Mouse (Mus musculus) neural tube, embryonic 14.5 days (tissue): ENCODE measurements around the gene Scel. TPM values are rescaled to one million over a fixed set of nuclear protein-coding genes. Genes with fewer than 3 reads are reported as not detected.

Experiments used
- ATAC-seq: fragments of 200-750 bp; cut with Nextera tagmentation; 2 replicates; pipeline ENCODE4 v1.8.0; 2017; ENCODE audit warnings: low read depth, mild to moderate bottlenecking, moderate TSS enrichment, moderate library complexity
- H3K27ac ChIP-seq: fragments of 300-500 bp; sonication (generic); 2 replicates; pipeline ENCODE4 v1.5.1; 2014; ENCODE audit warnings: low read depth, mild to moderate bottlenecking, control low read depth, low read length, moderate library complexity, mixed read lengths
- H3K27me3 ChIP-seq: fragments of 300-500 bp; sonication (generic); 2 replicates; pipeline ENCODE4 v1.6.1; 2014; ENCODE audit warnings: low read length; ENCODE audit not compliant: control insufficient read depth, insufficient read depth
- H3K36me3 ChIP-seq: fragments of 300-500 bp; sonication (generic); 2 replicates; pipeline ENCODE4 v1.6.1; 2014; ENCODE audit warnings: low read length, mixed read lengths; ENCODE audit not compliant: control insufficient read depth, insufficient read depth
- H3K4me1 ChIP-seq: fragments of 300-500 bp; sonication (generic); 2 replicates; pipeline ENCODE4 v1.6.1; 2014; ENCODE audit warnings: low read length; ENCODE audit not compliant: control insufficient read depth, insufficient read depth
- H3K4me2 ChIP-seq: fragments of 300-500 bp; sonication (generic); 2 replicates; pipeline ENCODE4 v1.6.1; 2014; ENCODE audit warnings: mild to moderate bottlenecking, low read depth, low read length, control low read depth
- H3K4me3 ChIP-seq: fragments of 300-500 bp; sonication (generic); 2 replicates; pipeline ENCODE4 v1.5.1; 2014; ENCODE audit warnings: low read depth, low read length, control low read depth, mixed read lengths
- H3K9ac ChIP-seq: fragments of 300-500 bp; sonication (generic); replicated peaks from 2 replicates; pipeline ENCODE4 v1.6.1; 2014; ENCODE audit warnings: low read depth, mild to moderate bottlenecking, control low read depth, low read length, mixed read lengths
- H3K9me3 ChIP-seq: fragments of 300-500 bp; sonication (generic); 2 replicates; pipeline ENCODE4 v1.6.1; 2016; ENCODE audit warnings: low read length; ENCODE audit not compliant: control insufficient read depth
- WGBS: fragments of 180-500 bp; shearing (Covaris S2); extraction: QIAGEN DNeasy Blood & Tissue Kit; methylation state at CpG from one replicate; pipeline ENCODE4 v1.1.7; 2014; 5-methylcytosine and 5-hydroxymethylcytosine counted together
- polyA plus RNA-seq: library from polyadenylated mRNA; unstranded; fragments of >200 nt; fragmentation: Nextera tagmentation; extraction: Ambion mirVana; gene quantifications from 2 replicates; pipeline ENCODE4 v1.2.1, GENCODE M21; 2014

Scel gene
- polyA plus RNA-seq, 1 experiment from 2014 or later: 0.13 TPM

- no peaks in the 10 kb centered on the region for H3K27me3 ChIP-seq
- no peak overlapping the region for H3K9ac ChIP-seq
- no peaks in the 10 kb centered on the region for H3K9me3 ChIP-seq
- ATAC-seq: no peak
- WGBS: 93% methylated on average over 3 of the region's 3 CpGs
- no peak overlapping the region for H3K4me2 ChIP-seq
- no peak overlapping the region for H3K4me3 ChIP-seq
- no peak overlapping the region for H3K27ac ChIP-seq
- H3K36me3 ChIP-seq: no peaks in the 10 kb centered on the region
- no peaks in the 10 kb centered on the region for H3K4me1 ChIP-seq
Observed at GRCm38 (mm10) chr14:103477281-103477680, 35.9 kb upstream of the Scel start.

- no peak overlapping the region for H3K9ac ChIP-seq
- no peaks in the 10 kb centered on the region for H3K9me3 ChIP-seq
- no peak overlapping the region for H3K4me3 ChIP-seq
- no peak for ATAC-seq
- 90% methylated on average over 2 of the region's 2 CpGs for WGBS
- no peak overlapping the region for H3K4me2 ChIP-seq
- H3K4me1 ChIP-seq: no peaks in the 10 kb centered on the region
- H3K36me3 ChIP-seq: no peaks in the 10 kb centered on the region
- no peak overlapping the region for H3K27ac ChIP-seq
- H3K27me3 ChIP-seq: no peaks in the 10 kb centered on the region
Observed at GRCm38 (mm10) chr14:103477959-103478358, 35.2 kb upstream of the Scel start.

- Histone ChIP-seq H3K9ac (no peak overlapping the region), H3K4me1 (no peaks in the 10 kb centered on the region), H3K27ac (no peak overlapping the region), H3K36me3 (no peaks in the 10 kb centered on the region), H3K27me3 (no peaks in the 10 kb centered on the region), H3K9me3 (no peaks in the 10 kb centered on the region), H3K4me3 (no peak overlapping the region), H3K4me2 (no peak overlapping the region)
- no peak for ATAC-seq
- 61% methylated on average over 7 of the region's 7 CpGs for WGBS
Observed at GRCm38 (mm10) chr14:103479446-103479845, 33.7 kb upstream of the Scel start.

DNA sequence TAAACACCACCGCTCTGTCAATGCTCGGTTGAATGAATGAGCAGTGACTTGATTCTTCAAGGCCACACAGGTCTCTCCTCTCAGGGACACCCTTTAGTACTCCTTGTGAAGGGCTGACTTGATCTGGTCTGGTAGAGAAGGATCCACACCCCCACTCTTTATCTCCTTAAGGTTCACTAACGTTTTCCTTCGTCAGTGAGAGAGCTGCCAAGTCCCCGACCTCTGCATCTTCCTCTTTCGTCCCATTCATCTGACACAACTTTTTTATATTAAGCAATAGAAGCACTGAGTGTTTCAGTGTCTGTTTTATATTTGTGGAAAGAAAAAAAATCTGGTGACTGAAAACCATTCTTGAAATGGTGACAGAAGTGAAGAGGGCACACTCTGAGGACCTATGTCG lies 31.6 kb upstream of the Scel start:
- no peak overlapping the region for H3K4me2 ChIP-seq

DNA sequence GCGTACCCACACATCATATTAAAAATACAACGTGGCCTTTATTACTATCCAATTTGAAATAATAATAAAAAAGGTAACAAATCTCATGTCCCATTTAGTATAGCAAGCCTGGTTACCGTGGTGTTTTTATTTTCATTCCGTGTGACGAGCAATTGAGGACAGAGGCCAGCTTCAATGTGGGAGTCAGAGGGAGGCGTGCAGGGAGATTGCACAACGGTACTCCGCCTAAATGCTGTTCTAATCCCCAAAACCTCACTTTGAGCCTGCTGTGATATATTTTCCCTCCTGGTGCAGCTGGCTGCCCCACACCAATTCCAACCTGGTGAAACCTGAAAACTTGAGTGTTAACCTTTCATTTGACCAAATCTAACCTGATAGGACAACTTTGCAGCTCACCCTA lies 27.5 kb upstream of the Scel start:
- H3K9ac ChIP-seq: no peak overlapping the region
- H3K4me1 ChIP-seq: no peaks in the 10 kb centered on the region
- H3K9me3 ChIP-seq: no peaks in the 10 kb centered on the region
- no peak overlapping the region for H3K4me3 ChIP-seq
- H3K27me3 ChIP-seq: no peaks in the 10 kb centered on the region
- H3K27ac ChIP-seq: no peak overlapping the region
- no peaks in the 10 kb centered on the region for H3K36me3 ChIP-seq
- H3K4me2 ChIP-seq: no peak overlapping the region
- 90% methylated on average over 8 of the region's 8 CpGs for whole genome bisulfite sequencing
- no peak for ATAC-seq

More for the DNA sequence above, 31.6 kb upstream of the Scel start:
- 90% methylated on average over 7 of the region's 7 CpGs for WGBS
- no peaks in the 10 kb centered on the region for H3K27me3 ChIP-seq
- no peaks in the 10 kb centered on the region for H3K36me3 ChIP-seq
- H3K4me1 ChIP-seq: no peaks in the 10 kb centered on the region
- H3K4me3 ChIP-seq: no peak overlapping the region
- no peaks in the 10 kb centered on the region for H3K9me3 ChIP-seq
- H3K9ac ChIP-seq: no peak overlapping the region
- no peak for ATAC-seq
- no peak overlapping the region for H3K27ac ChIP-seq

GRCm38 (mm10) chr14:103486974-103487373 lies 26.2 kb upstream of the Scel start:
- 93% methylated on average over 5 of the region's 5 CpGs for WGBS

DNA sequence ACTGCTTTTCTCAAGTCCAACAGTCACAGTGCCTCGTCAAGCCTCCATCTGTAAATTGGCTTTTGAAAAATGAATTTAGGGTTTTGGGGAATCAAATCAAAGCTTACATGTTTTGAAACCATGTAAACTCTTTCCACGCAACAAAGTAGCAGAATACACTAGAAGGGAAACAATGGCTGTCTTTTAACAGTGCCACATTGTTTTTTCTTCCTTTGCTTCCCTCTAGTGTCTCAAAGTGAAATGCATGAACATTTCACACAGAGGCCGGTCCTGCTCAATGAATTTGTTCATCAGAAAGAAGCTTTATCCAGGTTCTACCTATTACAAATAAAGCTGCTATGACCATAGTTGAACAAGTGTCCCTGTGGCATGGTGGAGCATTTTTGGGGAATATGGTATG lies 24.5 kb upstream of the Scel start:
- Histone ChIP-seq H3K4me2 (no peak overlapping the region), H3K36me3 (no peaks in the 10 kb centered on the region), H3K9ac (no peak overlapping the region), H3K9me3 (peaks cover 7% of the 10 kb centered on the region; the same call in 1 of the 2 replicates), H3K4me1 (no peaks in the 10 kb centered on the region), H3K27ac (no peak overlapping the region), H3K27me3 (no peaks in the 10 kb centered on the region), H3K4me3 (no peak overlapping the region)
- WGBS: 65% methylated on average over 3 of the region's 3 CpGs
- ATAC-seq: no peak

More at GRCm38 (mm10) chr14:103486974-103487373, 26.2 kb upstream of the Scel start:
- ATAC-seq: no peak
- Histone ChIP-seq H3K27me3 (no peaks in the 10 kb centered on the region), H3K9ac (no peak overlapping the region), H3K9me3 (no peaks in the 10 kb centered on the region), H3K4me1 (no peaks in the 10 kb centered on the region), H3K4me2 (no peak overlapping the region), H3K27ac (no peak overlapping the region), H3K36me3 (no peaks in the 10 kb centered on the region), H3K4me3 (no peak overlapping the region)

- Histone ChIP-seq H3K9ac (no peak overlapping the region), H3K36me3 (no peaks in the 10 kb centered on the region), H3K27me3 (no peaks in the 10 kb centered on the region), H3K4me2 (no peak overlapping the region), H3K9me3 (peaks cover under 1% of the 10 kb centered on the region; the same call in 1 of the 2 replicates), H3K4me1 (no peaks in the 10 kb centered on the region), H3K4me3 (no peak overlapping the region), H3K27ac (no peak overlapping the region)
- WGBS: 80% methylated on average over 8 of the region's 8 CpGs
- no peak for ATAC-seq
Observed at GRCm38 (mm10) chr14:103498199-103498598, 14.9 kb upstream of the Scel start.

GRCm38 (mm10) chr14:103498613-103499012 lies 14.5 kb upstream of the Scel start:
- Histone ChIP-seq H3K36me3 (no peaks in the 10 kb centered on the region), H3K9ac (no peak overlapping the region), H3K4me1 (no peaks in the 10 kb centered on the region), H3K4me2 (no peak overlapping the region), H3K27ac (no peak overlapping the region), H3K9me3 (no peaks in the 10 kb centered on the region), H3K4me3 (no peak overlapping the region), H3K27me3 (no peaks in the 10 kb centered on the region)
- WGBS: 67% methylated on average over 5 of the region's 5 CpGs
- ATAC-seq: no peak

- no peak for ATAC-seq
- H3K27me3 ChIP-seq: no peaks in the 10 kb centered on the region
- H3K9ac ChIP-seq: no peak overlapping the region
- no peaks in the 10 kb centered on the region for H3K9me3 ChIP-seq
- H3K4me3 ChIP-seq: no peak overlapping the region
- no peaks in the 10 kb centered on the region for H3K36me3 ChIP-seq
- 39% methylated on average over 1 of the region's 1 CpGs for WGBS
- H3K4me1 ChIP-seq: no peaks in the 10 kb centered on the region
- no peak overlapping the region for H3K27ac ChIP-seq
- H3K4me2 ChIP-seq: no peak overlapping the region
Observed at GRCm38 (mm10) chr14:103499060-103499459, 14.1 kb upstream of the Scel start.
